Mouse (Mus musculus) cortical plate, adult 2 months (tissue): ENCODE measurements around the gene Ppargc1a.

Experiments
- CTCF ChIP-seq: fragments of 200-500 bp; IDR thresholded peaks from 2 replicates; pipeline ENCODE4 v1.5.1; 2011; ENCODE audit warnings: mild to moderate bottlenecking, control low read depth, low read length; ENCODE audit not compliant: insufficient read depth; ENCODE audit errors: extremely low read depth
- POLR2A ChIP-seq: fragments of 200-500 bp; IDR thresholded peaks from 2 replicates; pipeline ENCODE4 v1.6.1; 2011; ENCODE audit warnings: mild to moderate bottlenecking, low read length, control low read depth; ENCODE audit not compliant: insufficient read depth; ENCODE audit errors: extremely low read depth

DNA sequence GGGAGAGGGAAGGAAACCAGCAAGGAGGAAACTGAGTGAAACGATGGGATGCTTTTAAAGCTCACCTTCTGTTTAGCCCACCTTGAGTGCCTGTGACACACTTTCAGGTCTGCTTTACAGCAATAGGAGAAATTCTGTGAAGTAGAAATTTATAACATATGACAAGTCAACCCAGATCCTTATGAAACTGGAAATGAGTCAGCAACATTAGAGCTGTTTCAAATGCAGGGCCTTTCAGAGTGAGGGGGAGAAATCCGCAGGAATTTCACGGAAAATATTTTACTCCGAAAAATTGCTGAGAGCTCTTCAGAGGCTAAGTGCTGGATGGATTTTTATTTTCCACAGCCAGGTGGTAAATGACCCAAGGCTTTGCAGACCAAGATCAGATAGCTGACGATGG lies 133.6 kb downstream of the Ppargc1a start:
- TF ChIP-seq CTCF (no peak), POLR2A (no peak)
